Mouse (Mus musculus): ENCODE results near the gene Atp1a3.

DNA sequence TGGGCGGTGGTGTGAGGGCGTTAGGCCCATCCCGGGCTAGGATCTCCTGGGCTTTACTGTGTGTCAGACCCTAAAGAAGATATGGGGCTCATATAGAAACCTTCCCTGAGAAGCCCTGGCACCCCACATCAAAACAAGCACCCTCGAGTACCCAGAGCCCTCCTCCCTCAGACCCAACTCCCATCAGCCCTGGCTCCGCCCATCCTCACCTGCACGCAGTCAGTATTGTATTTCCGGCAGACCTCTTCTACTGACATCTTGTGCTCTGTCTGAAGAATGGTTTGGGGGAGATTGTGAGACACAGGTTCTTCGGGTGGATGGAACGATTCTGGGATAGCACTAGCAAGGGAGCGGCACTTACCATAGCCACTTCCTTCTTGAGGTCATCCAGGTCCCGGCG lies 5.0 kb downstream of the Atp1a3 start:
- TF ChIP-seq TCF12 (IDR thresholded peaks at IDR 0.05; ENCODE audit: insufficient read depth, poor library complexity, severe bottlenecking): no peak
- TF ChIP-seq POLR2A (IDR thresholded peaks at IDR 0.05; ENCODE audit: insufficient read length, low read depth): no peak
- no peak for TF ChIP-seq REST (IDR thresholded peaks at IDR 0.05; ENCODE audit: insufficient read depth, insufficient read length)
- no peak for TF ChIP-seq POLR2AphosphoS2 (IDR thresholded peaks at IDR 0.05; ENCODE audit: insufficient read length, low read depth)
- TF ChIP-seq MYOG (IDR thresholded peaks at IDR 0.05; ENCODE audit: control insufficient read depth in 1 of 3, insufficient read depth in 1 of 3, insufficient read length in 2 of 3, low read depth in 2 of 3): no peak
- no peak for TF ChIP-seq USF1 (IDR thresholded peaks at IDR 0.05; ENCODE audit: low read depth)
- no peak for TF ChIP-seq CEBPB (IDR thresholded peaks at IDR 0.05; ENCODE audit: insufficient read depth, poor library complexity, severe bottlenecking)
- TF ChIP-seq E2F4 (IDR thresholded peaks at IDR 0.05; ENCODE audit: insufficient read depth): no peak
- TF ChIP-seq MAX (IDR thresholded peaks at IDR 0.05; ENCODE audit: low read depth): no peak
- TF ChIP-seq SRF (IDR thresholded peaks at IDR 0.05; ENCODE audit: control insufficient read depth, insufficient read length, low read depth): no peak
- TF ChIP-seq MYOD1 (IDR thresholded peaks at IDR 0.05; ENCODE audit: control insufficient read depth in 1 of 3, insufficient read length in 2 of 3, low read depth in 2 of 3): no peak
- no peak for TF ChIP-seq TCF3 (IDR thresholded peaks at IDR 0.05; ENCODE audit: insufficient read length, low read depth)

Data from myocyte (in vitro differentiated cells).